Mouse (Mus musculus) ES-Bruce4 (cell line): Measurements from ENCODE around the gene Tbc1d16. TPM values are rescaled to one million over a fixed set of nuclear protein-coding genes. Genes with fewer than 3 reads are reported as not detected.

ENCODE experiments used
- H3K27ac ChIP-seq: 2 replicates; pipeline ENCODE4 v1.5.1; 2012; ENCODE audit warnings: low read length, inconsistent platforms; ENCODE audit not compliant: insufficient read depth
- H3K27me3 ChIP-seq: 2 replicates; pipeline ENCODE4 v1.6.1; 2012; ENCODE audit warnings: mild to moderate bottlenecking, low read length, inconsistent platforms; ENCODE audit not compliant: control insufficient read depth, poor library complexity, insufficient read depth, severe bottlenecking
- H3K36me3 ChIP-seq: 2 replicates; pipeline ENCODE4 v1.6.1; 2012; ENCODE audit warnings: inconsistent platforms, mild to moderate bottlenecking, low read length, moderate library complexity; ENCODE audit not compliant: control insufficient read depth, poor library complexity, insufficient read depth, severe bottlenecking
- H3K4me1 ChIP-seq: one replicate; pipeline ENCODE4 v1.8.1; 2011; ENCODE audit warnings: low read length; ENCODE audit not compliant: control insufficient read depth, insufficient read depth
- H3K4me3 ChIP-seq: 2 replicates; pipeline ENCODE4 v1.5.1; 2011; ENCODE audit warnings: low read depth, mild to moderate bottlenecking, low read length
- H3K9ac ChIP-seq: 2 replicates; pipeline ENCODE4 v1.6.1; 2012; ENCODE audit warnings: low read depth, mild to moderate bottlenecking, inconsistent platforms; ENCODE audit not compliant: poor library complexity, severe bottlenecking
- H3K9me3 ChIP-seq: replicated peaks from 2 replicates; pipeline ENCODE4 v1.6.1; 2012; ENCODE audit warnings: mild to moderate bottlenecking, low read length, inconsistent platforms; ENCODE audit not compliant: control insufficient read depth, poor library complexity, insufficient read depth, severe bottlenecking
- CTCF ChIP-seq: IDR thresholded peaks from one replicate; pipeline ENCODE4 v1.8.1; 2011; ENCODE audit warnings: low read depth, low read length
- EP300 ChIP-seq: IDR thresholded peaks from 2 replicates; pipeline ENCODE4 v1.6.1; 2011; ENCODE audit warnings: low read depth, low read length; ENCODE audit not compliant: insufficient read depth
- POLR2A ChIP-seq: IDR thresholded peaks from one replicate; pipeline ENCODE4 v1.8.1; 2011; ENCODE audit warnings: low read length; ENCODE audit not compliant: insufficient read depth
- polyA plus RNA-seq: library from polyadenylated mRNA; stranded (reverse); fragments of >200 nt; gene quantifications from 2 replicates; pipeline ENCODE4 v1.2.4, GENCODE M21; 2011; ENCODE audit warnings: low read depth; ENCODE audit not compliant: missing spikeins, insufficient read depth, insufficient read length

Gene Tbc1d16
- polyA plus RNA-seq, 1 experiment, result 15.9 TPM

- Histone ChIP-seq H3K4me1 (peaks cover 3% of the 10 kb centered on the region), H3K36me3 (no peaks in the 10 kb centered on the region), H3K27ac (no peak overlapping the region), H3K9me3 (no peaks in the 10 kb centered on the region), H3K4me3 (no peak overlapping the region), H3K9ac (no peak overlapping the region), H3K27me3 (no peaks in the 10 kb centered on the region)
- no peak for TF ChIP-seq CTCF
Observed at GRCm38 (mm10) chr11:119156481-119157254, 71.6 kb downstream of the Tbc1d16 start.

- Histone ChIP-seq H3K36me3 (no peaks in the 10 kb centered on the region), H3K4me1 (peaks cover 3% of the 10 kb centered on the region), H3K27me3 (no peaks in the 10 kb centered on the region), H3K4me3 (no peak overlapping the region), H3K9me3 (no peaks in the 10 kb centered on the region), H3K9ac (no peak overlapping the region), H3K27ac (no peak overlapping the region)
- TF ChIP-seq CTCF, result no peak
- peak; percentile 51 for TF ChIP-seq EP300
Observed at GRCm38 (mm10) chr11:119155638-119156480, 72.4 kb downstream of the Tbc1d16 start.

GRCm38 (mm10) chr11:119152321-119152831 lies 75.9 kb downstream of the Tbc1d16 start:
- no peaks in the 10 kb centered on the region for H3K9me3 ChIP-seq
- TF ChIP-seq POLR2A, result no peak
- no peak for TF ChIP-seq EP300
- TF ChIP-seq CTCF, result no peak
- H3K36me3 ChIP-seq, result no peaks in the 10 kb centered on the region
- no peak overlapping the region for H3K27ac ChIP-seq
- H3K4me3 ChIP-seq, result no peak overlapping the region
- no peak overlapping the region for H3K9ac ChIP-seq
- H3K27me3 ChIP-seq, result no peaks in the 10 kb centered on the region
- peaks cover 3% of the 10 kb centered on the region for H3K4me1 ChIP-seq

- H3K27ac ChIP-seq, result no peak overlapping the region
- H3K27me3 ChIP-seq, result no peaks in the 10 kb centered on the region
- H3K9me3 ChIP-seq, result no peaks in the 10 kb centered on the region
- H3K4me1 ChIP-seq, result peaks cover 1% of the 10 kb centered on the region
- TF ChIP-seq CTCF (no peak), EP300 (no peak), POLR2A (no peak)
- no peaks in the 10 kb centered on the region for H3K36me3 ChIP-seq
- H3K9ac ChIP-seq, result no peak overlapping the region
- no peak overlapping the region for H3K4me3 ChIP-seq
Observed at GRCm38 (mm10) chr11:119151073-119151607, 77.2 kb downstream of the Tbc1d16 start.

GRCm38 (mm10) chr11:119150442-119150841 lies 77.9 kb downstream of the Tbc1d16 start:
- Histone ChIP-seq H3K9me3 (no peaks in the 10 kb centered on the region), H3K36me3 (no peaks in the 10 kb centered on the region), H3K4me3 (no peak overlapping the region), H3K27ac (no peak overlapping the region), H3K4me1 (peaks cover 1% of the 10 kb centered on the region), H3K9ac (no peak overlapping the region), H3K27me3 (no peaks in the 10 kb centered on the region)
- no peak for TF ChIP-seq CTCF
- TF ChIP-seq EP300, result no peak
- TF ChIP-seq POLR2A, result no peak
